Mouse (Mus musculus) heart, adult 11 months (tissue): ENCODE results near the gene Shh.

Experiments used
- DNase-seq: peaks from one replicate; pipeline ENCODE4 v3.0.0; 2022

Gene Shh

DNA sequence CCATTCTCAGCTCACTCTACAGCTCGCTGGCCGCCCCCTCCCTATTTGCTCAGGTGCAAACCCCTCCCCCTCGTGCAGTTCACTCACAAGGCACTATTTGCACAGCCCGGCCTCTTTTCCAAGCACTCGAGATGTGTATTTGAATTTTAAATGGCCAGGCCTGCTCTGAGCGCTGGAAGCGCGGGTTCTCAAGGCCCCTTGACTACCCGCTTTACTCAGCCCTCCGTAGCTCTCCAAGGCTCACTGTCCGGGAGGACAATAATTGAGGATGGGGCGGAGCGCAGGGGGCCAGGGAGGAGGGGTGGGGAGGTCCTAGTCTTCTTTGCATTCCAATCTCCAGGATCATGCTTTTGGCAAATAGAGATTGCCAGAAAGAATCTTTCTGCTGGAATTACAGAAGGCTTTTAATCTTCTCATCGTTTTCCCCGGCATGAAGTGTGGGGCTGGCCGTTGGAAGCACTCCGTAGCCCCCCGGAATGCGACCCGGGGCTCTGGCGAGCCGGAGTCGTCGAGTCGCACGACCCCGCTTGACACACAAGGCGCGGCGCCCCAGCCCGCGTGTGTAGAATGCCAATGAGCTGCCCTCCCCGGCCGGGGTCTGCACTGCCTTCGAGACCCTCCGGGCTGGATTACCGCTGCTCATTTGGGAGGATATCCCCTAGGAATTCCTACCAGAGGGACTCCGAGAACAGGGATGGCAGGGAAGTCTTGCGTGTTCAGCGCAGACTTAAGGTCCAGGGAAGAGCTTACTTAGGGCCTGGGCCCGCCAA is 7.4 kb downstream of the Shh start:
- DNase-seq = peak; percentile 80

DNA sequence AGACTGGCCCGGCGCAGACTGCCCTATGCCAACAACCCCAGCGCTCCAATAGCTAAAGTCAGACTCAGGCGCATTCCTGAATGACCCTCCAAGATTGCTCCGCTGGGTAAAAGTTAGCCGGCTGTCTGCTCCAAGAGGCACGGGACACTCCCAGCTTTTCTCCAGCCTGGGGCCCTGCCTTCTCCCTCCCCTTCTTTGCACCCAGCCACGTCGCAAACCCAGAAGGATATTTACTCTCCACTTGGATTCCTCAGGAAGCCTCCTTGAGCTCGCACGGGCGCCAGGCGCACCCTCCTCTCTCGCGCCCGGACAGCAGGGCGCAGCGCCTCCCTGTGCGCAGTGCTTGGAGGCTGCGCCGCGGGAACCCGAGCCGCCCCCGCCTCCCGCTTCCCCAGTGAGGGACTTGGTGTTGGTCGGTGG is 8.2 kb downstream of the Shh start:
- DNase-seq = peak; percentile 75

DNA sequence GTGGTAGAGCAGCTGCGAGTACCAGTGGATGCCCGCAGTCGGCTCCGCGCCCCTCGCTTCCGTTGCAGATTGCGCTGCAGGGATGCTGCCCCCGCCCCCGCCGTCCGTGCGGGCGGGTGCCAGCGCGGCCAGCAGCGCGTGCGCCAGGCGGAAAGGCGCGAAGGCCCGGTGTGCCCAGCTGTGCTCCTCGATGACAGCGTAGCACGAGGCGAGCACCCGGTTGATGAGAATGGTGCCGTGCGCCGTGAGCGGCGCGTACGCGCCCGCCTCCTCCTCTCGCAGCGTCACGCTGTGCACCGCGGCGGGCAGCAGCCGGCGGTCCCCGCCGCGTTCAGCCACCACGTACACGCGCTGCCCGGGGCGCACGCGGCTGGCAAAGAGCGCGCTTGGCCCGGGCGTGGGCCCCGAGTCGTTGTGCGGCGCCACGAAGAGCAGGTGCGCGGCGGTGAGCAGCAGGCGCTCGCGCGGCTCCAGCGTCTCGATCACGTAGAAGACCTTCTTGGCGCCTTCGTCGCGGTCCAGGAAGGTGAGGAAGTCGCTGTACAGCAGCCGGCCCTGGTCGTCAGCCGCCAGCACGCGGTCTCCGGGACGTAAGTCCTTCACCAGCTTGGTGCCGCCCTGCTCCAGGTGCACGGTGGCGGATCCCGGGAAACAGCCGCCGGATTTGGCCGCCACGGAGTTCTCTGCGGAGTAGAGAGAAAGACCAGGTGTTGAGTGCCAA is 9.0 kb downstream of the Shh start:
- DNase-seq = peak; percentile 57

DNA sequence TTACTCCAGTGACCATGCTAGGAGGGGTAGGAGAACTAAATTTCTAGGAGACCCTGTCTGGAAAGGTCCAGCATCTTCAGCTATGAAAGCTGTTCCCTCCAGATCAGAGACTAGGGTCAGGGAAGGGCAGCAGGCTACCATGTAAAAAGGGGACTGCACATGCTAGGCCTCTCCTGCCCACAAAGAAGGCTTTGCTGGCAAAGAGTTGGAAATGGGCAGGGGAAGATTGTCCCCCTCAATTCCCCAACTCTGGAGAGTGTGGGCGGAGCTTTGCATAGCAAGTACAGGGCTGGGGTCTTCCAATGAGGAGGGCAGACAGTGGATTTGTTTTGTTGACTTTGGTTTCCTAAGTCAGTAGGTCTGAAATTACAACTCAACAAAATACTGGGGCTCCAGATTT is 10.7 kb downstream of the Shh start:
- peak; percentile 50 for DNase-seq

DNA sequence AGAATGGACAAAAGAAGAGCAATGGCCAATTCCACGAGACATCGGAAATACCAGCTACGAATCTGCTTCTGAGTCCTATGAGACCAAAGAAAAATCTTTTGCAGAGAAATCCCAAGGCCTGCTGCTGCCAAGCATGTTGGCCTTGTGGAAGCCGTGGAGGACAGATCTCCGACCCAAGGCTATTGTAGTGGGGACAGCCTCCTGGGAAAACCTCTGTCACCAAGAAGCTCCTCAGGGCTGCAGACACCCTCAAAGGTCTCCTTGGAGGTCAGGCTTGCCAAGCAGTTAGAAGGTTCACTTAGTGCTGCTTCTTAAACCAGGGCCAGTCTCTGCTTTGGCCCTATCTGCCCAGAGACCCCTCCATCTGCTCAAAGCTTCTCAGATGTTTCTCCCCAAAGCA is 11.3 kb downstream of the Shh start:
- DNase-seq = peak; percentile 68

DNA sequence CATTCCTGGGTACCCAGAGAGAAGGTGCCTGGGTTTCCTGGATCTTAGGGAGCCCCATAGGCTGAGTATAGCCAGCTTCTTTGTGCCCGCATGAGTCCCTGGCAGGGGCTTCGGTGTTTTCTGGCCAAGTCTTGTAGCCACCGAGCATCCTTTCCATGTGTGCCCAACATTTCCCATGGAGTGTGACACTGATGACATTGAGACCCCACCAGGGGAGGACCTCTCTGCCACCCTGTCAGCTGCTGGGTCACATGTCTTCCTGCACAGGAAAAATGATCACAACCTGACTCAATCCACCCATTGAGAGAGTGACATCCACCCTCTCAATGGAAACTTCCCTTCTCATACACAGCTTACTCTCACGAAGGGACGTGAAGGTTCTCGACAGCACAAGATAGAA is 12.5 kb downstream of the Shh start:
- DNase-seq = peak; percentile 65

DNA sequence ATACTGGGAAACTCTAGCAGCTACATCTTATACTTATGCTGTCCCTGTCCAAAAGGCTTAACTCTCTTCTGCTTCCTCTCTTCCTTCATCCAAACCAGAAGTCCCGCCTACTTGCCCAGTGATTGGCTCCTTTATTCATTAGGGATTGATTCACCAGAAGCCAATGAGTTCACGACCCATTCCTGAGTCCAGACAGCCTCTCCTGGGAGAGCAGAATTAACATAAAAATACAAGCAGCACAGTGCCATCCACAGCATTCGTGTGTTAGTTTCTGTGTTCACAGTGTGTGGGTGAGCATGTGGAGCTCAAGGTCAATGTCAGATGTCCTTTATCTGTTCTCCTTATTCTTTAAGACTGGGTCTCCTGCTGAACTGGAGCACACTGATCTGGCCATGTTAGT is 13.5 kb downstream of the Shh start:
- DNase-seq = peak; percentile 30

DNA sequence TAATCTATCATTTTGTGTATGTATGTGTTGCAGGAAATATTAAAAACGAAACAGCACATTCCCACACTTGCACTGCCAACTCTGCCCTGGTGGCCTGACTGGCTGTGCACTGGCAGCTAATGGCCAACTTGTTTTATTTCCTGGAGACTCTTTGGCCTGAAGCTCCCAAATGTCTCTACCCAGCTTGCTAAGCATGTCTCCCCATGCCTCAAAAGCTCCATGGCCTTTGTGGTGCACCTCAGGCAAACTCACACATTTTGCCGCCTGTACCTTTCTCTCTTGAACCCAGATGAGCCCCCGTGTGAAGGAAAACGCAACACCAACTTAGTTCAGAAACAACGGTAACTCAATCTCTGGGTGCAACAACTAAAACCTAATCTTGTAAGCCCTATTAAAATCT is 14.0 kb downstream of the Shh start:
- peak; percentile 66 for DNase-seq

DNA sequence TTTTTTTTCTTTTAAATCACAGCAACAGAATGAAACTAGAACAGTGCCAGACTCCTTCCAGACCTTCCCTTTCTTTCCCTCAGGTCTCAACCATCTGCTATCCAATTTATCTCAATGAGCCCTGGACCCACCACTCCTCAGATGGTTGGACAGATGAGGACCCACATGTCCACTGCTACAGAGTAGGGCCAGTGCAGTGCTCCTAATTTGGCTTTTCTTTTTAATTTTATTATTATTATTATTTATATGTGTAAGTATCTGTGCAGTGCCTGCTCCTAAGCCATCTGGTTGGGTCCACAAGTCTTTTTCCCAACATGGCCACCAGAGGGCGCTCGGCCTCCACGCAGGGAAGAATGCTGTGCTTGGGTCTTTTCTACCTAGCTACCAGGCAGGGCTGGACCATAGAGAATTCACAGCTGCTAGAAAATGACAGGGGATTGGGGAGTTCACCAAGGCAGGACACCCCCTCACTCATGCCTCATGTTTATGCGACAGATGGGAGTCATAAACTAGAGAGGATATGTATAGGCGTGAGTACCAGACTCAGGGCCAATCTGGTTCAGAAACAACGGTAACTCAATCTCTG is 15.9 kb downstream of the Shh start:
- DNase-seq = peak; percentile 92

DNA sequence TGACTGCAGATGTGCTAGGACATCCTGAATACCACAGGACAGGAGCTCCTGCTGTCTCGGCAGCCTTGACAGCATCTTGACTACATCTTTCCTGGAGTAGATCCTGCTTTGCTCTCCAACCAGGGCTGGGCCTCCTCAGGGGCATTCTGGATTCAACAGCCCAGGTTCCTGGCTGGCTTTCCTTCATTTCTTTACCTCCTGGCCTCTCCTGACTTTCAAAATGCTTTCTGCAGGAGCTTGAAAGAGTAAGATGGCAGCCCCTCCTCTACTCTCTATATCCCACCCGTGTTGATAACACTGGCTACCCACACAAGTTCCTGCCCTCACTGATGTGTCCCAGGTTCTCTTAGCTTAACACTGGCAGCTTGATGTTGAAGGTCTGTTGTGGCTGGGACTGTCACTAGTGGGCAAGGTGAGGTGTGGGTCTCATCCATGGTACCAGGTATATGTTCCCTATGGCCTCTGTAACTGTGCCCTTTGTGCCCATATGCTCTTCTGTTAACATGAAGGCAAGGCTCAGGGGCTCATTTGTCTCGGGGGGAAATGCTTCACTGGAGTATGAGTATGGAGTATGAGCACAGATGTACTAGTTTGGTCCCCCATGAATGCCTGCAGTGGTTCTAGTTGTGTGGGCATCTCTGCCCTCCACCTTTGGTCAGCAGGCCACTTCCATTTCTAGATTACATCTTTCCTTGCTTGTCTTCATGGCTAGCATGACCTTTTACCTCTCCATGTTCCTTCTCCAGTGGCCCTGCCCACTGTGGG is 16.7 kb downstream of the Shh start:
- peak; percentile 72 for DNase-seq

DNA sequence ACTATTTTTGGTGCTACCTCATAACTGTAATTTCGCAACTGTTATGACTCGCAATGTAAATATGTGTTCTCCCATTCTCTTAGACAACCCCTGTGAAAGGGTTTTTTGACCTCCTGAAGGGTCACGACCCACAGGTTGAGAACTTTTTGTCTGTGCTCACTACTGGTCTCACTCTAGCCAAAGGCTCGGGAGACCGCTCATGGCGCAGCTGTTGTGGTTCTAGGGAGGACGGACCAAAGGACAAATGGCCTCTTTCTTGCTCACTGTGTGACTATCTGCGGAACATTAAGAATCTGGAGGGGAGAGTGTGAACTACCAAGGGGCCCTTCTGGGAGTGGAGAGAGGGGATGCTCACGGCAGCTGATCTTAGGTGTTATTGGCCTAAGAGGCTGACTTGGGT is 41.1 kb downstream of the Shh start:
- peak; percentile 50 for DNase-seq

DNA sequence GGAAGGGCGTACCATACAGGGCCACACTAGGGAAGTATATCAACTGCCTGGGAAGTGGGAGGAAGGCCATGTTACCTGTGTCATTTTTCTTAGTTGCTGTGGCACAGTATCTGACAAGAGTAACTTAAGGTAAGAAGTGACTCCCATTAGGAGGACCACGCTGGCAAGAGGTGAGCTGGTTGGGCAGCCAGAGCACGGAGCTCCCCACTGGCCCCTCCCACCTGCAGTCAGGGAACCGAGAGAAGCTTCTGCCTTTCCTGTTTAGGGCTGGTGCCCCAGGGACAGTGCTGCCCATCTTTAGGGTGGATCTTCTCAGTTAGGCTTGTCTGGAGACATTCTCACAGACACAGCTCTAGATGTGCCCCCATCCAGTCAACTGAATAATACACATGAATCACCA is 43.3 kb downstream of the Shh start:
- DNase-seq = peak; percentile 74

DNA sequence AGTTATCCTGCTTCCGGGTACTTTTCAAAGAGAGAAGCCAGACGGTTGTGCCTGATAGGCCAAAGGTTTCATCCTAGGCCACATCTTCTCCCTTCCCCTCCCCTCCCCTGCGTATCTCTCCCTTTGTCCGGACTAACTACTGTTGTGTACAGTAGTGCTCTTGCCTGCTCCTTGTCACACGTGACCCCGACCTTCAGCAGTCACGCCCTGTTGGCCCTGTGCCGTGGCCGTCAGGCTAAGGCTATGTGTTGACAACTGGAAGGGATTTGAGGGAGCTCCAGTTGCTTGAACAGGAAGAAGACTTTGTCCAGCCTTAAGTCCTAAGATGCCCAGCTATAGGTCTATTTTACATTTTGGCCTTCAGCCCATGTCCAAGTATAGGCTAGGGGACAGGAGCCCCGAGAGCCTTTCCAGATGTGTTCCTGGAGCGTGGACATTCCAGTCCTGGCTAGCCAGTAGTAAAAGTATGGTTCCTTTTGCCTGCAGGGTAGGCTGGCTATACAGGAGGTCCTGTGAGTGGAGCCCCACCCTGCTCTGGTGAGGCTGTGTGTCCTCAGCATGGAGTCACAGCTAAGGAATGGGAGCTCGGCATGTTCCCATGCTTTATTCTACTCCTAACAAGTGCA is 47.3 kb downstream of the Shh start:
- peak; percentile 87 for DNase-seq

DNA sequence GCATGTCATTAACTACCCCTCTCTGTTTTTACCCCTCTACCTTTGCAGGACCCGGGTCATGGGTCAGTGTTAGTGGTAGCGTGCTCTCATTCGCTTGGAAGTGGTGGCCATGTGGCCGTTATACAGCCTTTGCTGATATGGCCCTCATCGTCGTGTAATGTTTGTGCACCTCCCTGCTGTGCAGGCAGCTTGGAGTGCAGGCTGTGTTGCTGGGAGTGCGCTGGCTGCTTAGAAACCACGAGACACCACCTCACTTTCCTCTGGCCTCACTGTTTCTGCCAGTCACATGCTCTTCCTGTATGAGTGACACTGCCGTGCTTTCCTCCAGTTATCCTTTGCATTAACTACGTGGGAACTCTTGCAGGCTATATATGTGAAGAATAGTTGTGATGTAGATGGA is 48.3 kb downstream of the Shh start:
- DNase-seq = peak; percentile 72

DNA sequence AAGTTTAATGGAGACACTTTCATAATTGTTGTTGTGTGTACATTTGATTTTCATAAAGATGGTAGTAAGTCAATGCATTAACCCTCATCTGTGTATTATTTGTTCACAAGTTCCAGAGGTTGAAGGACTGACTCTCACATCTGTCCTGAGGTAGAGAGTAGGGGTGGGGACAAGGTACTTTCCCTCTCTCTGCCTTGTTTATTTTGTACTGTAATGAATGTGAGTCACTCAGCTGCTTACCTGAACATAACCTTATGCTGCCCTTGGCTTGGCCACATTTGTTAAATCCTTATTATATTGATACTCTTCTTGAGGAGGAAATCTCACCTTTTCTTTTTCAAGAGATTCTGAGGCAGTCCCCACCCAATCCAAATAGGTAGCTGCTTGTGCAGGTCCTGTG is 51.0 kb downstream of the Shh start:
- no peak for DNase-seq

DNA sequence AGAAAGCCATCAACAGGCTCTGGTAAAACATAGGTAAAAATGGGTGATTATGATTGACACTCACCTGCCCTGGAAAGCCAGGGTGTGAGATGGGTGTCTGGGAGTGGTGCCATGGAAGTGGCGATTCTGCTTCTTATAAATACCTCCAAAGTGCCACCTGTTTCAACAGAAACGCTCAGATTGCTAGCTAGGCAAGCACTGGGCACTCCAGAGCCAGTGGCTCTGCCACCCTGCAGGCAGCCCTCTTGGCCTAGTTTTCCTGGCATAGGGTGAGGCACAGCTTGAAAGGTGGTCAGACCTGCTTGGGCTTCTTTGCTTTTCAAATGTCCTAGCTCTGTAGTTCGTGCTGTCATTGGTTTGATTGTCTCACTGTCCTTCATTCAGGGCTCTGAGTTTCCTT is 53.0 kb downstream of the Shh start:
- DNase-seq = no peak

DNA sequence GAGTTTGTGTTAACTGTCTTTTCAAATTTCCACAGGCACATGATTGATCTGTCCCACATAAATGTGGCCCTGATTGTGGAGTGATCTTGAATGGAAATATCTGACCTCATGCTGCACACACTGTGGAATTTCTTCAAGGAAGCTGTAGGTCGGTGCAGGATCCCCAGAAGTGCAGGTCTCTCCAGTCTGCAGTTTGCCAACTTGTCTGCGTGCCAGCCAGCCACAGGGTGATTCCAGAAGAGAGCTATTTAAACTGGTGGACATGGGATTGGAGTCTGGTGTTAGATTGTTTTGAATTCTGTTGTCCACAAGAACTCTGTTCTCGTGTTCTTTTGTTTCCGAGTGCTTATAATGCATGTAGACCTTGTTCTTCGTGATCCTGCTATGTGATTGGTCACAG is 53.5 kb downstream of the Shh start:
- DNase-seq = peak; percentile 90

DNA sequence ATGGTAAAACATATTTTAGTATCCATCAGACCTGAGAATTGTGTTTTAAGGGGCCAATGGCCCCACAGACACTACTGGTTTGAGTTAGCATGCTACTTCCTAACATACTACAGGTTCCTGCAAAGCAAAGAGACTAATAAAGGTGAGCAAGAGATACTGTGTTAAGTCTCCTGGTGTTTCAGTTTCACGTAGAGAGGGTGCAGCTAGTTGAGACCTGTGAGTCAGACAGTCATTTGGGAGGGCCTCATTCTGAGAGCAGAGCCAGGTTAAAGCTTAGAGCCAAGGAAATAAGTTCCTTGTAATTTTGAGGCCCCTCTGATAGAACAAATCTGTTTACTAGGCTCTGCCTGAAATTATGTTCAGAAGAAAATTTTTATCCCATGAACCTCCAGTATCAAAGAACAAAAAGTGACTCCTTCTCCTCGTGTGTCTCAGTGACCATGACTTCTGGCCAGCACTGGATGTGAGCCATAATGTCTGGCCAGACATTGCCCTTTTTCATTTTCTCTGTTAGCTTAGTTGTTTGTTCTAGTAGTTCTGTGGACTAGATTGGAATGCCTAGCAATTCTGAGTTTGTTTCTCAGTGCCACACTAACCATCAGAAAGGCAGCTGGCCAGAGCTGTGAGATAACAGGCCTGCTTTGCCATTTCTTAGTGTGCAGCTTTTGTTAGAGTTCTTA is 54.9 kb downstream of the Shh start:
- peak; percentile 90 for DNase-seq
